ENCODE assay signal across 8 mouse cellular contexts in genomic region chr5:147702423-147702822, GRCm38 (mm10).
"Had no signal": no experiment of that assay in that cellular context is flagged by ENCODE, and none has a peak within 500 bp of the region (broad histone marks: within the 10 kb centered on the region; RNA-seq: fewer than 3 reads in every experiment).

No protein-coding gene starts in this region.

- DNase-seq: kidney, postnatal 36 days; left cerebral cortex, postnatal 4 days; lung, adult 18-20 months; midbrain, embryonic 14.5 days; spleen, adult 18-20 months; thymus, adult 18-20 months; thymus, postnatal 14 days had no signal

- H3K27me3 ChIP-seq: neural tube, embryonic 12.5 days had no signal
